Mouse (Mus musculus) left cerebral cortex, adult 8-10 months (tissue): ENCODE data around the gene Mcat. TPM values are rescaled to one million over a fixed set of nuclear protein-coding genes. Genes with fewer than 3 reads are reported as not detected.

Source experiments
- DNase-seq, 2 experiments: peaks; one replicate each; pipeline ENCODE4 v3.0.0; 2022; ENCODE audit warnings: low spot score in 2 of 2
- total RNA-seq, 4 experiments: library from RNA; stranded (reverse); gene quantifications; 2 replicates each; pipeline ENCODE4 v1.2.4; 2022

The Mcat gene
- total RNA-seq, 4 experiments from 2014 or later, result 21.5 to 30.0 (median 28.1) TPM

- DNase-seq, result no peak
Observed at GRCm38 (mm10) chr15:83539905-83540304, 23.7 kb downstream of the Mcat start.

GRCm38 (mm10) chr15:83538855-83539254 lies 24.7 kb downstream of the Mcat start:
- no peak for DNase-seq

GRCm38 (mm10) chr15:83535890-83536231 lies 27.7 kb downstream of the Mcat start:
- DNase-seq, result no peak

GRCm38 (mm10) chr15:83534960-83535889 lies 28.4 kb downstream of the Mcat start:
- DNase-seq, result no peak

GRCm38 (mm10) chr15:83532606-83533005 lies 31.0 kb downstream of the Mcat start:
- no peak for DNase-seq

- DNase-seq, result no peak
Observed at GRCm38 (mm10) chr15:83531961-83532469, 31.6 kb downstream of the Mcat start.

GRCm38 (mm10) chr15:83530688-83531087 lies 32.9 kb downstream of the Mcat start:
- DNase-seq, result no peak

- DNase-seq, result no peak
Observed at GRCm38 (mm10) chr15:83530233-83530632, 33.4 kb downstream of the Mcat start.

GRCm38 (mm10) chr15:83529765-83530164 lies 33.8 kb downstream of the Mcat start:
- no peak for DNase-seq

GRCm38 (mm10) chr15:83528892-83529291 lies 34.7 kb downstream of the Mcat start:
- no peak for DNase-seq

- DNase-seq, result no peak
Observed at GRCm38 (mm10) chr15:83527747-83528146, 35.8 kb downstream of the Mcat start.

- DNase-seq, result no peak
Observed at GRCm38 (mm10) chr15:83527092-83527437, 36.5 kb downstream of the Mcat start.

GRCm38 (mm10) chr15:83526424-83527091 lies 37.0 kb downstream of the Mcat start, which contains the start of gene Bik:
TSS of gene Bik (plus strand) at chr15:83526862.
- no peak for DNase-seq

- no peak for DNase-seq
Observed at GRCm38 (mm10) chr15:83524333-83524729, 39.3 kb downstream of the Mcat start.

- no peak for DNase-seq
Observed at GRCm38 (mm10) chr15:83523638-83524332, 39.8 kb downstream of the Mcat start.

- no peak for DNase-seq
Observed at GRCm38 (mm10) chr15:83523196-83523595, 40.4 kb downstream of the Mcat start.

GRCm38 (mm10) chr15:83520861-83521382 lies 42.7 kb downstream of the Mcat start:
- DNase-seq, result no peak

- peak; percentile 25 to 27 for DNase-seq
Observed at GRCm38 (mm10) chr15:83518215-83519048, 45.2 kb downstream of the Mcat start.

GRCm38 (mm10) chr15:83515018-83515417 lies 48.6 kb downstream of the Mcat start:
- no peak for DNase-seq

- no peak for DNase-seq
Observed at GRCm38 (mm10) chr15:83512489-83513281, 50.9 kb downstream of the Mcat start.
